Mouse (Mus musculus) c-Kit-negative CD71-positive TER-119-positive erythroid progenitor cells, embryonic 14.5 days (primary cell): ENCODE results near the gene Iqsec1.

Source experiments
- DNase-seq: peaks from one replicate; pipeline ENCODE4 v3.0.0-alpha.2; 2013; ENCODE audit warnings: low read depth, low spot score

Iqsec1 gene

DNA sequence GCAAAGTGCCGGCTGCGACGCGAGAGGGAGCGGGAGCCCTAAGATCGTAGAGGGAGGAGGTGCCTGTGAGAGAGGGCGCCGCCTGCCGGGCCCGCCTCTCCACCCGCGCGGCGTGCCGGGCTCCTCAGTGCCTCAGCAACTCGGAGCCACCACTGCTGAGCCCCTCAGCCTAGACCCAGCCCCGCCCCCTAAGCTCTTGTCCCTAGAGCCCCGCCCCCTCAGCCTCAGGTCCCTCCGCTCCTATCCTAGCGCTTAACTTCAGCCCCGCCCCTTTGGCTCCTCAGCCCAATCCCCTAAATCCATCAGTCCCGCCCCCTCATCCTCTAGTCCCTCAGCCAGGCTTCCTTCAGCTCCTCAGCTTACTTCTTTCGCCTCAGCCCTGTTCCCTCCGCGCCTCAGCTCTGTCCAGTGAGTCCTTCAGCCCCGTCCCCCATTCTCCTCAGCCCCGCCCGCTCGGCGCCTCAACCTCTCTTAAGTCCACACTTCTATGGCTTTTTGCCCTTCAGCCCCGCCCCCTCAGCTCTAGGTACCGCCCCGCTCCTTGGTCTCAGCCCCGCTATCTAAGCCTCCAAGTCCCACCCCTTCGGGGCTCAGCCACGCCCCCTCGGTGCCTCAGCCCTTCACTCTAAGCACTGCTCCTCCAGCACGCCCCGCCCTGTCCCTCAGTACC lies at the start of gene Iqsec1:
Gene Iqsec1 (minus strand): TSS at position 38 of the 670 bp plus-strand sequence.
- DNase-seq = peak; percentile 88

DNA sequence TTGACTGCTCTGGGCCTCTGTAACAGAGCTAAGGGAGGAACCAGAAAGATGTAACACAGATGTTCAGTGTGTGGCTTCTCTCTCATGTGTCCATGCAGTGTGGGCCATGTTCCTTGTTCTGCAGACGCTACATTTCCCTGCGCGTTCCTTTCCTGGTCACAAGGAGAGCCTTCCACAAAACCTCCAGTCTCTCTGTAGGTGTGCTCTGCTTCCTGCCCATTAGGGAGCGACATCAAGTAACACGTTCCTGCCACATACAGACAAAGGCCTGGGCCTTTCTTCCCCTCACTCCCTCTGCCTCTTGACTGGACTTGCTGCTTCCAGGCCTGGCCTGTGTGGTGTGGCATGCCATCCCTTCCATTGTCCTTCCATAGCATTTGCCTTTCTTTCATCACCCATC lies 39.8 kb upstream of the Iqsec1 start:
- DNase-seq = no peak

DNA sequence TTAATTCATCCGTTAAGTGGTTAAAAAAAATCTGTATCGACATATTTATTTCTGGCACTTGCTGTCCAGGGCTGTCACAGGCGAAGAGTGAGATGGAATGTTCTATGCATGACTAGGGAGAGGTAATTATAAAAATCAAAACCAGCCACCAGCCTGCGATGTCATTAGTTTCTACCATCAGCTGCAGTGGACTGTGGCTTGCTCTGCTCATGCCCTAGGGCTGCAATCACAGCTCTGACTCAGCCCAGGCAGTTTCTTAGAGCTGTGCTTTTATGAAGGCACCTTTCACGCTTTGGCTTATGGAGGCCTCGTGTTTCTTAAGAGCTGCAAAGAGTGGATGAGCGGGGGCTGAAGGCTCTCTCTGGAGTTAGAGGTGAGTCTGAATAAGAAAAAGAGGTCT lies 32.3 kb upstream of the Iqsec1 start:
- DNase-seq = no peak

DNA sequence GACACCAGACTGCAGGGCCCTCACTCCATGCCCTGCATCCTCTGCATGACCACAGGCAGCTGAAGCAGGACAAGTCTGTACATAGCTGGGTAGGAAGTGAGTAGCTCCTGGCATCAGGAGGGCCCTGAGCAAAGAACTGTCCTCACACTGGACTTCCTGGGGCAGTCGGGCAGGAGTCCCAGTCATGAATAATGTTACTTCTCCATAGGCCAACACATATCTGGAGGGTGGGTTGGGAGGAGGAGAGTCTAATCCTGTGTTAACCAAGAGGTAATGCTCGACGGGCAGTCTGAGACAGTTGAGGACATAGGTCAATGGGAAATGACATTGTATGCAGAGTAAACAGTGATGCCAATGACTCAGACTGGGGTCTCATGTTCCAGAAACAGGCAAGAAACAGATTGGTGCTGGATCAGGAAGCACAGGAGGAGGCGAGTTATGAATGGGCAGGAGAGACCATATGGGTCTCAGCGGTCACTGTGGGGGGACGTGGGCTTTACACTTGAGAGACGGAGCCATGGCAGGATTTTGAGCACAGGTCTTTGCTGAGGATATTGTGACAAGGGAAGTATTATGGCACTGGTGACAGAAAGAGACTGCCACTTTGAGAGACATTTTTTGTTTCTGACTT lies 28.2 kb upstream of the Iqsec1 start:
- DNase-seq = no peak

DNA sequence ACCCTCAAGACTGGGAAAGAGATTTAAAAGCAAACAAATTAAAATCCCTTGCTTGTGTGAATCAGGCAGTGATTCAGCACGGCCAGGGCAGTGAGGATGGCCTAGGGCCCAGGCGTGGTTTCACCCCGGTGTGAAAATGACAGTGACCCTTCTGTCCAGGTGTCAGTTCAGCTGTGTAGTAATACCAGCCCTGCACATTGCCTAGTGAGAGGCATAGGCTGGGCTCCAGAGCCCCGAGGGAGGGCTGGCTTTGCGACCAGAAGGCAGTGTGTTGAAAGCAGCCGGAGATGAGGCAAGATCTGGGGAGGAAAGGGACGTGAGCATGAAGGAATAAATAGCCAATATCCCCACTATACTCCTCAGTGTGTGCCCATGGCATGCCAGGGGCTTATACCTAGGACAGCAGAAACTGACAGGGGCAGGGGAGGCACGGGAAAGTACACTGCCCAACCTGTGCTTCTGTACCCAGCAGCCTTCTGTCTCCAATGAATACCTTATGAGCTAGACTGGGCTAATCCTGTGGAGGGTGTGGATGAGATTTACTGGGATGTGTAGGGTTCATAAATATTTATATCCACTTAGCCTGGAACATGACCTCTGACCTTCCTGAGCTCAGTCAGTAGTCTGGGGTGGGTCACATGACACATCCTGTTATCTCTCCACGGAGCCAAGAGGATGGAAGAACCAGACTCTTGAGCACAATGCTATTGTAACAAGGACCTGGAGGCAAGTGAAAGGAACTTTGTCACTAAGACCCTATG lies 25.9 kb upstream of the Iqsec1 start:
- no peak for DNase-seq

DNA sequence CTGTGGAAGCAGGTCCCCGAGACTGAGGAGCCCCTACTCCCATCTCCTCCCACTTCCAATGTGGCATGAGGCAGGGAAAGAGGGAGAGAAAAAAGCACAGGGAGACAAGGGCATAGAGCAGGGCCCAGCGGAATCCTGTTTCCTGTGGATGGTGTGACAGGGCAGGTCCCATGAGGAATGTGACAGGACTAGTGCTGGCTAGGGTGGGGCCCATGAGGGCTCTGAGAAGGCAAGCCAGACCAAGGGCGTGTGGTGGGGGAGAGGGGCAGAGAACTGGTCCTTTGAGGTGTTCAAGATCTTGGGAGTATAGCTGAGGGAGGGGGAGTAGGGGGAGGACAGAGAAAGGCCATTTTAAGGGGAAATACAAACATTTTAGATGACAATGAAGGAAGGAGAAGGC lies 24.0 kb upstream of the Iqsec1 start:
- DNase-seq = no peak

DNA sequence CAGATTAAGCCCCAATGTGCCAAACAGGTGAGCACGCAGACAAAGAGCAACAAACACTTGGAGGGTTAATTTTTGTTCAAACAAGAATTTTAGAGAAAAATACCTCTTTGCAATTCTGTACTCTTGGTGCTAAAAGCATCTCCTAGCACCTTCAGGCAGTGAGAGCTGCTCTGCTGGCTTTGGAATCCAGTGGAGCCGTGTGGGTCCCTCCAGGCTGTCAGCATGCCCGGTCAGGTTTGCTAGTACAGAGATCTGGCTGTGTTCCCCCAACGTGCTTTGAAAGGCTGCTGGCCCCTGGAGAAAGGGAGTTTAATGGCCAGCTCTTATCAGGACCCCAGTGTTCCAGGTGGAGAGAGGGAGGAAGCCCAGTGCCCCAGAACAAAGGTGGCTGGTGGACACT lies 23.1 kb upstream of the Iqsec1 start:
- DNase-seq = no peak

DNA sequence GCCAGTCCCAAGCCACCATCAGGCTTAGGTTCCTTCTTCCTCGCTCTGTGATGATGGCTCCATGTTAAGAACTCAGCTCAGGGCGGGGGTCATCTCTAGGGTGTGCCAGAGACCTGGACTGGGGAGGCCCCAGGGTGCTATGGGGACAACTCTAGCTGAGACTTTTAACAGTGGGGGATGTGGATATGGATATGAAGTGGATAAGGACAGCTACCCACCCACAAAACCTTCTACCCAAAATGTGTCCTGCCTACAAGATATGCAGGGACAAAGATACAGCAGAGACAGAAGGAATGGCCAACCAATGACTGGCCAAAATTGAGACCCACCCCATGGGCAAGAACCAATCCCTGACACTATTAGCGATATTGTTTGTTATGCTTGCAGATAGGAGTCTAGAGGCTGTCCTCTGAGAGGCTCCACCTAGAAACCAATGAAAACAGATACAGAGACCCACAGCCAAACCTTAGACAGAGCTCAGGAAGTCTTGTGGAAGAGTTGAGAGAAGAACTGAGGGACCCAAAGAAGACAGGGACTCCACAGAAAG lies 19.9 kb upstream of the Iqsec1 start:
- no peak for DNase-seq

DNA sequence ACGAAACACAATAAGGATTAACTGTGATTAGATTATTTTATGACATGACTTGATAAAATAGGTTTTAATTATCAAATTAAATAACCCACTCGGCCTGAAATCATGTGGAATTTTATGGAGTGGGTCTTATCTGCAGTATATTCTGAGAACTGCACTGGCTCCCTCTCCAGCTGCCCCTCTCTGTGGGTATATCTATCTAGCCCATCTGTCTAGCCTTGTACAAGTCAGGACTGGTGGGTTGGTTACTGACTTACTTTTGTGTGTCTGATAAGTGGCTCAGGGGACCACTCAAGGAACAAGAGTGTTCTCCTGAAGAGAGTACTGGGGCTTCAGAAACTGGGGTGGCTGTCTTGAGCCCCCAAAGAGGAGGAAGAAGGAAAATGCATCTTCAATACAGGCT lies 18.7 kb upstream of the Iqsec1 start:
- DNase-seq = no peak

DNA sequence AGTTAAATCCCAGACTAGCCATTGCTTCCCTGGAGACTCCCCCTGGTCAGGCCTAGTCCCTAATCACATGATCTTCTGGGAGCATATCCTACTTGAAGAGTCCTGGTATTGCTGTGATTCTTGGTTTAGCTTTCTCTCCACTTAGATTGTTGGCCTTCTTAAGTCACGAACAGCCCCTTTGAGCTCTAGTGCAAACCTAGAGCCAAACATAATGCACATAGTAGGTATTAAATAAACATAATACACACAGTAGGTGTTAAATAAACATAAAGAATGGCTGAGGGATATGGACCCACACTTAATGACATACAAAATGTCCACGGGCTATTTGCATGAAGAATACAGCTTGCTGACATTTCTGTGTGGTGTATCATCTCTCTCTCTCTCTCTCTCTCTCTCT lies 15.7 kb upstream of the Iqsec1 start:
- DNase-seq = no peak

DNA sequence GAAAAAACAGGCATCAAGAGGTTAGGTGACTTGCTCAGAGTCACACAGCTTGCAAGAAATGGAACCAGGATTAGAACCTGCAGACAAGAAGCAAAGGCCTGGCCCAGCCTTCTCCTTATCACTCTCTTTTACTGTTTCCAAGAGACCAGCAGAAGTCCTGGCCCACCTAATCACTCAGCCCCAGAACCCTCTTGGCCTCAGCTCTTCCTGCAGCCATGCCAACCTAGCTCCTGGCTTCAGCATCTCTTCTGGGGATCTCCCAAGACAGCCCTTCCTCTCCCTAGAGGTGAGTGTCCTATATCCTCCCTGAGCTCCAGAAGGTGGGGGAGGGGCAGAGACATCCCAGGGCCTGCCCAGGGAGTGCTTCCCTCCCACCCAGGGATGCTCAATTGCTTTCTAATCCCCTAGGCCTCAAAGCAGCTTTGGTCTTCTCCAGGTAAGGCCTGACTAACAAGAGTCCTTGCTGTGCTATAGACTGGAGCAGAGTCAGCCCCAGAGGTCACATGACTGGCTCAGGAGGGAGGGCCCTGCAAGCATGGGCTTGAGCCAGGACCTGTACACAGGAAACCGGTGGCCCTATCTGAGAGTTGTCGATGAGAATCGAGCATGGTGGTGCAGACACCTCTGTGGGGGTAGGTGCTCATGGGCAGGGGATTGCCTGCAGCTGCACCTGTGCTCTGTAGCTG lies 15.0 kb upstream of the Iqsec1 start:
- DNase-seq = no peak

DNA sequence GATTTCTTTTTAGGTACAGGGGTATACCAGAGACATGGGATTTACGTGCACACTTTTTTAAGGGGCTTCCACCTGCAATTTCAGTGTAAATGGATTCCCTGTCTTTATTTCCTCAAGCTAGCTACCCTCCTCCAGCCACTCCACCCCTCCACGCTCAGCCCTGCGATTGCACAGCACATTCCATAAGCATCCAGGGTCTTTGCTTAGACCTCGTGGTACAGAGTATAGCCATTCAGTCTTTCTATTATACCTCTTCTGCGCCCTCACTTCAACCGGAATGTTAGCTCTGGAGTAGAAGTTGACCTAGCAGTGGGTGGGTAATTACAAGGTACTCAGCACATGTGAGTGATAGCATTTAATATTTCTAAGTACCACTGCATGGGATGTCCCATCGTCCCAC lies 13.1 kb upstream of the Iqsec1 start:
- DNase-seq = no peak

DNA sequence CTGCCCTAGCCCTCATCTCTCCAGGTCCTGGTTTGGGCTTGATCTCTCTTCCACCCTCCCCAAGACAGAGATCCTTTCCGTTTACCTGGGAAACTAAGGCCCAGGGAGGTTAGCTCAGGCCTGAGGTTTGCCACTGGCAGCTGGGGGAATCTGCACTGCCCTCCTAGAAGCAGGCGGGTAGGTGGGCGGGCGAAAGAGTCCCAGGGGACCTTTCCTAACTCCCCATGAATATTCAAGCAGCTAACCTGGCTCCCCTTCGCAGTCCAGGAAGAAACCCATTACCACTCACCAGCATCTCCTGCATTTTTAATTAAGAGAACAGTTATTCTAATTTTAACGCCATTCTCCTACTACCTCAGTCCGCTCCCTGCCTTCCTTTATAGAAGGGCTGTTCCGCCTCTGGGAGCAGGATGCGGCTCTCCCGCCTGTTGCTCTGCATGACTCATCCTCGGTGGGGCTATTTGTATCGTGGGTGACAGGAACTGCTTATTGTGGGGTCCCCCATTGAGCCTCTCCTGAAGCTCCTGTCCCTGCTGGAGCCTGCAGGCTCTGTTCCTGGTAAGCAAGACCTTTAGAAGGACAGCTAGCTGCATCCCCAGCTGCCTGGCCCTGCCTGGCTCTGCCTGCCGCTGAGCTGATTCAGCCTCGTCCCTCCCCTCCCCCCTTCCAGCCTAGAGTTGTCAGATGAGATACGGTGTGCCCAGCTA lies 12.5 kb upstream of the Iqsec1 start:
- DNase-seq = no peak

DNA sequence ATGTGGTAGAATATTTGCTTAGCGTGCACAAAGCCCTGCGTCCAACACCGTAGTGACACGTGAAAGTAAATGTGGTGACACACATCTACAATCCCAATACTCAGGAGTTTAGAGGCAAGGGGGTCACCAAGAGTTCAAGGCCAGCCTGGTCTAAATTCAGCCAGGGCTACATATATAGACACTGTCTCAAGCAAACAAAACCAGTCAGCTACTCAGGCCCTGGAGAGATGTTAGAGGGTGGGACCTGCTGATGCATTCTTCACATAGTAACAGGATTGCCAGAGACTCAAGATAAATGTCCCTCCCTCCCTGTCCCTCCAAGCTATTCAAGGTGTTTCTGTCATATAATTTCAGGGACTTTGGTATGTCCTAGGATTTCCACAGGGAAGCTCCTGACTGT lies 10.7 kb upstream of the Iqsec1 start:
- no peak for DNase-seq

DNA sequence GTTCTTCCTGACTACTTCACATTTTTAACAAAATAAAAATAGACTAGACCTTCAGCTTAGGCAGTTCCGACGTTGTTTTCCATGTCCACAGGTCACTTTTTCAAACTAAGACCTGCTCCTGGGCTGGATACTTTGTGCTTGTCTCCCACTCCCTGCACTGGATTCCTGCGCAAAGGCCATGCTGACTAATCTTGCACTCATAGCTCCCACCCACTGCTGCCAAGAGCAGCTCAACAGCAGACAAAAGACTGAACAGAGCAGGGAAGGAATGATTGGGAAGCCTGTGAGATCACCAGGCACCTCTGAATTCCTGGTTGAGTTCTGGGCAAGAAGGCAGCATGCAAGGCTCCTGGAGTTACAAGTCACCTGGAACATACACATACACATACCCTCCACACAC lies 8.5 kb upstream of the Iqsec1 start:
- DNase-seq = no peak

DNA sequence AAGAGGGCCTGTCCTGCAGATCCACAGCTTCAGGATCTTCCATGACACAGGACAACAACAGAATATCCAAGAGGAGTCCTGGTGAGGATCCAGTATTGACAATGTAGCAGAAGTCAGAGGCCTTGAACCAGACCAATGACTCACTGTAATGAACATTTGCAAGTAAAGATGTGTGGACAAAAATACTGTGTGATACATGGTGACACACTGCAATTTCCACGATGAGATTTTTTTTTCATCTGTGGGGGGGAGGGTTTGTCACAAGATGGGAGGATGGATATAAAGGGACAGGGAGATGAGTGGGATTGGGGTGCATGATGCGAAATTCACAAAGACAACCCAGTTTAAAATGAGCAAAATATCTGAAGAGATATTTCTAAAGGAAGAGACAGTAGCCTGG lies 7.7 kb upstream of the Iqsec1 start:
- DNase-seq = no peak

DNA sequence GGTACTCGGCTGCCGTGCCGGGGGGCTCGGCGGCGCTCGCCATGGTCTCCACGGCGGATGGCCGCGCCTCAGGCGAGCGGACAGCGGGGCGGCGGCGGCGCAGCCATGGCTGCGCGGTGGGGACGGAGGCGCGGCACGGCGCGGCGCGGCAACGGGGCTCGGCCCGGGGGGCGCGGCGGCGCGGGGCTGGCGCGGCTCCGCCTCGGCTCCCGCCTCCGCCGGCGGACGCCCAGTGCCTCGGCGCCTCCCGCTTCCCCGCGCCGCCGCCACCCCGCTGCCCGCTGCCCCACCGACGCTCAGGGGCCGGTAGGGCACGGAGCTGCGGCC lies 223 bp downstream of the Iqsec1 start:
- no peak for DNase-seq

DNA sequence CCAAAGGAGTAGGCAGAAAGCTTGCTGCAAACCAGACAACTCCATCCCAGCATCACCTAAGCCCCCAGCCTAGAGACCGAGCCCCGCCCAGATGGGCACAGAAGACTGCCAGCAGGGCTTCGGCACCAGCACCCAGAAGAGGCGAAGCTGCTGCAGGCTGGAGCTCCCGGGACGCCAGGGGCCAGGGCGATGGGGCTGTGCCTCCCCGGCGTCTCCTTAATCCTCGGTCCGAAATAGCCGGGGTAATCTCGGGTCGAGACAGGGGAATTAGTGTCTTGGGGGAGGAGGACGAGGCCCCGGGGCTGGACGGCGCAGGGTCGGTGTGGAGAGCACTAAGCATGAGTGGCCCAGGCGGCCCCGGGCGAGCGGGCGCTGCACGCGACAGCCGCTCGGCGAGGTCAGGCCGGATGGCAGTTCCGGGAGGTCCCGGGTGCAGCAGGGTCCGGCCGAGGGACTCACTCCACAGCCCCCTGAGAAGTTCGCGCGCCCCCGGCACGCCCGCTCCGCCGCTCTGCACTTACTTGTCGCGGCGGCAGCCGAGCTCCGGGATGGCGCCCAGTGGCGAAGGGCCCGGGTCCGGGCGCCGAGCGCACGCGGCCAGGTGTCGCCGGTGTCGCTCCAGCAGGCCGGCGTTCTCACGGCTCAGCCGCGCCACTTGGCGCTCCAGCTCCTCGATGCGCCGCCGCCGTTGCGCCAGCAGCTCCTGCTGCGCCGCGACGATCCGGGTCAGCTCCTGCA lies 755 bp downstream of the Iqsec1 start:
- no peak for DNase-seq

DNA sequence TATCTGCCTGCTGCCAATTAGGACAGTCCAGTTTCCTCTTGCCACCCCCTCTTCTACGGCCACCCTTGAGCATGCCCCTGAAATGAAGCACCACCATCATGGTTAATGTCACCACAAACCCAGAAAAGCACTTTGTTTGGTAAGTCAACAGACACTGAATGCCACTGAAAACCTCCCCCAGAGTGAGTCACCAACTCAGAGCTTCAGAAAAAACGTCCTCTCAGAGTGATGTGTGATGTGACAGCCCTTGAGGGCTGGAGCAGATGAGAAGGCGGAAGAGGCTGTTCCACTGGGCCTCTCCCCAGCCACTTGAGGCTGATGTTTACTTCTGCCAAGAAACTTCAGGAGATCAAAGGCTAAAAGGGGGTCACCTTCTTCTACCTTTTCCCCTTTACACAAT lies 4.4 kb downstream of the Iqsec1 start:
- no peak for DNase-seq

DNA sequence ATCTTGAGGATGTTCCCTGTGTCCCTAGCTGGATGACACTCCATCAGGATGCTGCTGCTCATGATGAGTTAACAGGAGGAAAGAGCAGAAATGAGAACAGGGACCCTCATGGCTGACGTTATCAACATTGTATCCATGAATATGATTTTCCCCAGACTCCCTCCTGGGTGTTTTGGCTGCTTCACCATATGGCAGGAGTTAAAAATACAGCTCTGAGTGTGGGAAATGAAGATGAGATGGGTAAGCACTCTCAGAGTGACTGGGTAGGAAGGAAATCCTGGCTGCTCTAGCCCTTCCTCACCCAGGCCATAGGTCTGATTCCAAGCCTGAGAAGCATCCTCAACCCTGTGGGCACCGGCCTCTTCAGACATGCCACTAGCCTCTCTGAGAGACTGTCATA lies 14.2 kb downstream of the Iqsec1 start:
- no peak for DNase-seq

DNA sequence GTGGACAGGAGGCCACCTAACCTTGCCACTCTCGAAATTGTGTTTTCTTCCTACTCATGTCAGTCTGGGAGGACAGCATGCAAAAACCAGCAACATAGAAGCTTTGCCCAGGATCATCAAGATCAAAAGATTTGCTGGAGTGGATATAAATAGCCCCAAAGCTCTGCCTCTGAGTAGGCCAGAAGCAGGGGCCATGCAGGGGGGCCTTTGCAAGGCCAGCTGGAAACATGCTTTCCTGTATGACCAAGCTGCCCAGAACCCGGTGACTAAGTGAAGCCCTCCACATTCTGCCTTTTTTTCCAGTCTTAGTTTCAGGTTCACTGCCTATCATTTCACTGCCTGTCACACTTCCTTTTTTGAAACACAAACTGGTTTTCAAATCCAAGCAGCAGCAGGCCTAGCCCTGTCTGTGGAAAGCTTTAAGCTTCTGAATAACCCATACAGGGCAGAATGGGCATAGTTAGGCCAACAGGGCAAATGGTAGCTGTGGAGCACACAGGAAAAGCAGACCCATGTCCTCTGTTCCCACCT lies 19.1 kb downstream of the Iqsec1 start:
- no peak for DNase-seq
